Mouse (Mus musculus): ENCODE results near the gene Mylk4.

The Mylk4 gene

GRCm38 (mm10) chr13:32783816-32784215 lies at the start of gene Mylk4:
Mylk4 (minus strand) TSS chr13:32783954.
- no peak for DNase-seq

DNA sequence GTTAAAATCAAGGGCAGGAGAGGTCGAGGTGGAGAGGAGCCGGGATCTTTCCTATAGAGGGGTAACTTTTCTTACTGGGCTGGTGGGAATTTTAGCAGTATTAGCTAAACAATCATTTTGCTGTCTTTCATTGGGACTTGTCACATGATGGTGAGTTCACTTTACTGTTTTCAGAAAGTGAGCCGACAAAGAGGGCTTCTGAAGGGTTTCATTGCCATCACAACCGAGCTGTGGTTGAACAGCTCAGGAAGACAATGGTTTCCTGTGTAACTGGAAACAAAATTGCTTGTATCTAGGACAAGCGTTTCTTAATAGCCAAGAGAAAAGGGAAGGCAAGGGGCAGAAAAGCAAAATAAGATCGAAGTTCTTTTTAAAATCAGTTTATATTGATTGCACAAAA lies 49.5 kb upstream of the Mylk4 start:
- DNase-seq = no peak

DNA sequence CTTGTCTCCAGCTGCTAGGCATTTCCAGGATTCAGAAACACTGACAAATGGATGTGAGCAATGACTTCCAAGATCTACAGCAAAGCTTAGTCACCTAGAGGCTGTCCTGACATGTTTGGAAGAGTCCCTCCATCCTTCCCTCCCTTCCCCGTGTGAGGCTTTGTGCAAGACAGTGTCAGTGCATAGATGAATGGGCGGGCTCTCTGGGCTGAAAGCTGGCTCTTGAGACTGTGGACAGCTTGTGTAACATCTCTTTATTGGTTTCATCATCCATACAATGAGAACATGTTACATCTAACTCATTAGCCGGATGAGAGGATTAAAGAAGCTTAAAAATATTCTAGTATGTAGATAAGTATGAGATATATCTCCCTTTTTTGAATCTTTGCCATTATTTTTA lies 49.0 kb upstream of the Mylk4 start:
- DNase-seq = no peak

DNA sequence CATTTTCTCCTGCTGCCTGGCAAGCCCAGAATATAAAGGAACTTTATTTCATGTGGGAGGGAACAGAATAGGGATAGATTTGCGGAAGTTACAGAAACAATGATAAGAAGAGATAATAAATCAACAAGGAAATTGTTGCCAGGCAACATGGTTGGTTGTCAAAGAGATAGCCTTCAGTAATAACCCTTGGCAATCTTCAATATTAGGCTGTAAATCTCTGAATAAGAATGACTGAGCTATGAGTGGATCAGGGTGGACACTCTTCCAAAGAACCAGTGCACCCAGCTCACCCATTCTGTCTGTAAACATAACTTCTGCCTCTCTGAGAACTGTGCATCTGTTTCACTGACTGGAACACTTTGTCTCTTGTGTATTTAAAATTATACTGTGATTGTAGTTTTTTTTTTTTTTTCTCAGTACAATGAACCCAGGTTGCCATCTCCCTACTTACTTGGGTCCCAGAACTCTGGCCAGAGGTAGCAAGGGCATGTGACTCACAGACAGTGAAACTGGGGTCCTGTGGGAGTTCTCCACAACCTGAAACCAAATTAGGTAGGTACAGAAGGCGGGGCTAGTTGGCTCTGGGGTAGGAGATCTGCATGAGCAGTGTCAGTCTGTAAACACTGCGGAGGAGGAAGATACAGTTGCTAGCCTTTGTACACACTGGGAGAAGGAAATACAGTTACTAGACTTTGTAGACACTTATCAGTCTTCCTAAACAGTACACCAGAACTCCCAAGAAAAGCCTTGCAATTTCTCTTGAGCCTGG lies 47.9 kb upstream of the Mylk4 start:
- DNase-seq = no peak

GRCm38 (mm10) chr13:32828886-32829285 lies 45.1 kb upstream of the Mylk4 start:
- DNase-seq = no peak

DNA sequence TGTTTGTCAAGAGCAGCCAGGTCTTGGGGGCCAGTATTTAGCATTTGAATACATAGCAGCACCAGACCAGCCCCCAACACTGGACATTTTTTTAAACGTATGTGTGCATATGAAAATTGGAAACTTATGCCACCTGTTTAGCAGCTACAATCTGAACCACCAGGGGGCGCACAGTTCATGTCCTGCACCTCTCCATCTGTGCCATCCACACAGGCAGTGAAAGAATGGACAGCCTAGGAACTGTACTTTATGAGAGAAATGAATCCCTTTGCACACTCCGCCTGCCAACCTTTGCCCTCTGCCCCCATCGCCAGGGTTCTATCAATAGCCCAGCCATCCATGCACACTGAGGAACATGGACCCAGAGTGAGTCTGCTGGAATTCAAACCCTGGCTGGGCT lies 44.2 kb upstream of the Mylk4 start:
- DNase-seq = peak; percentile 48 to 74

- DNase-seq = no peak
These were observed 43.5 kb upstream of the Mylk4 start for GRCm38 (mm10) chr13:32827111-32827822.

- no peak for DNase-seq
These were observed 41.8 kb upstream of the Mylk4 start for GRCm38 (mm10) chr13:32825546-32825945.

GRCm38 (mm10) chr13:32824377-32825330 lies 40.9 kb upstream of the Mylk4 start:
- DNase-seq = no peak

- DNase-seq = no peak
These were observed 39.4 kb upstream of the Mylk4 start for GRCm38 (mm10) chr13:32823126-32823525.

GRCm38 (mm10) chr13:32821671-32822070 lies 37.9 kb upstream of the Mylk4 start:
- no peak for DNase-seq

- DNase-seq = no peak
These were observed 36.2 kb upstream of the Mylk4 start for GRCm38 (mm10) chr13:32819926-32820325.

DNA sequence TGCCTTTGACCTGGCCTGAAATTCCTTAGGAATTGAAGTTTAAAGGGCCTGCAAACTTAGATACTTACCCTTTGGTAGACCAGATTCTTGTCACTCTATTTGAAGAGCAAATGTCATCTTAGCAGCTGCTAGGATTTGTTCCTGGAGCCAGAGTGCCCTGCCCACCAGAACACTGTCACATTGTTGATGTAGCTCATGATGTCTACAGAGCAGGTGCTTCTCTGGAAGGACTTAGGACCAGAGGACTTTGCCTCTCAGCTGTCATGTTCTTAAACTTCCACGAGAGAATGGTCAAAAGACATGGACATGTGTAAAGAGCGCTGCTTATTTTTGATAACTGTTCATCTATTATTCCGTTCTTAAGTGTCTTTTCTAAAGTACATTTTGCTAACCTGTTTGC lies 35.5 kb upstream of the Mylk4 start:
- no peak for DNase-seq

GRCm38 (mm10) chr13:32807624-32808023 lies 23.9 kb upstream of the Mylk4 start:
- no peak for DNase-seq

- peak in 1 of 2 experiments; percentile 40 for DNase-seq
These were observed 23.1 kb upstream of the Mylk4 start for GRCm38 (mm10) chr13:32806820-32807219.

DNA sequence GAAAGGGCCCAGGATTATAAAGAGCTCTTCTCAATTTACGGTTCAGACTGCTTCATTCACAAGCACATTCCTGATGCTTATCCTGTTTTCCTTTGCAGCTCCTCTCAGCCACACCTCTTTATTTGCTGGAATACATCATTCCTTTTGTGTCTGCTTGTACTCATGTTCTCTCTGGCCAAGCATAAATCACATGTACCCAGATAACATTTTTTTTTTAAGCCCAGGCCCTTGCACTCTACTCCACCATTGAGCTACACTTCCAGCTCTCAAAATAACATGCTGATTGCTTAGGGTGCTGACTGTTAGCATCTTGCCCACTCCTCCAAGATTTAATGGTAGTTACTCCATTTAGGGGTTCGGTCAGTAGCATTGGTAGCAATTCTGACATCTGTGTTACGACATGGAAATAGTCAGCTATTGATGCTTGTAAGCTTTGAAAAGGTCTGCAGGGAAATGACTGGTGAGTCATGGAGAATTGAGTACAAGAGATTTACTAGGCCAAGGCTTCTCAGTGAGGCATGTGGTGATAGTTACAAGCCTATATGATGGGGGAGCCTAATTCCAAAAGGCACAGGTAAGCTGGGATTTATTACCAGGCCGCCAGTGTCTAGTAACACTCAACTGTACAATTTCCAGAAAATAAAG lies 20.1 kb upstream of the Mylk4 start:
- DNase-seq = no peak

DNA sequence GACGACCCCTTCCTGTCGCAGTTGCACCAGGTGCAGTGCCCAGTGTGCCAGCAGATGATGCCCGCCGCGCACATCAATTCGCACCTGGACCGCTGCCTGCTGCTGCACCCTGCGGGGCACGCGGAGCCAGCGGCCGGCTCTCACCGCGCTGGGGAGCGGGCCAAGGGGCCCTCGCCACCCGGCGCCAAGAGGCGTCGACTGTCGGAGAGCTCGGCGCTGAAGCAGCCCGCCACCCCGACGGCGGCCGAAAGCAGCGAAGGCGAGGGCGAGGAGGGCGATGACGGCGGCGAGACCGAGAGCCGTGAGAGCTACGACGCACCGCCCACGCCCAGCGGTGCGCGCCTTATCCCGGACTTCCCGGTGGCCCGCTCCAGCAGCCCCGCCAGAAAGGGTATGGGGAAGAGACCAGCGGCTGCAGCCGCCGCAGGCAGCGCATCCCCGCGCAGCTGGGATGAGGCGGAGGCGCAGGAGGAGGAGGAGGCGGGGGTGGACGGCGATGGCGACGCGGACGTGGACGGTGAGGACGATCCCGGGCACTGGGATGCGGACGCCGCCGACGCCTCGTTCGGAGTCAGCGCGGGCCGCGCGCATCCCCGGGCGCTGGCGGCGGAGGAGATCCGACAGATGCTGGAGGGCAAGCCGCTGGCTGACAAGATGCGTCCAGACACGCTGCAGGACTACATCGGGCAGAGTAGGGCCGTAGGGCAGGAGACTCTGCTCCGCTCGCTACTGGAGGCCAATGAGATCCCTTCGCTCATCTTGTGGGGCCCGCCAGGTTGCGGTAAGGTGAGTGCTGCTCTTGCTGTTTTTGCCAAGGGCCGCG lies 18.7 kb upstream of the Mylk4 start, which contains the start of gene D930007J09Rik:
D930007J09Rik (minus strand) TSS at position 591 of the 823 bp plus-strand sequence.
- peak; percentile 65 to 70 for DNase-seq

- DNase-seq = peak; percentile 95 to 98
These were observed 18.0 kb upstream of the Mylk4 start, which contains the start of gene Wrnip1 for GRCm38 (mm10) chr13:32801693-32802221. Wrnip1 (plus strand) TSS chr13:32802038.

DNA sequence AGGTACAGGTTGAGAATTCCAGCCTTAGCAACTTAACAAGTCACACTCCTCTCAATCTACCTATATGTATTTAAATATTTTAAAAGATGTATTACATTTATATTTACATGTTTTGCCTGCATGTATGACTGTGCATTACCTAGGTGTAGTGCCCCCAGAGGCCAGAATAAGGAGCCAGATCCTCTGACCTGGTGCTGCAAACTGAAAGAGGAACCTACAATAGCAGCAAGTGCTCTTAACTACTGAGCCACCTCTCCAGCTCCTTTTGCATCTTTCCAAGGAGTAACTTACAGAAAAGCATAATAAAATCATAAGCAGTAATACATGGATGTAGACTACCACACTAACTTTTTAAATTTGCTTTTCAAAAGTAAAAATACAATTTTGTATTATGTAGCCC lies 17.1 kb upstream of the Mylk4 start:
- DNase-seq = no peak

DNA sequence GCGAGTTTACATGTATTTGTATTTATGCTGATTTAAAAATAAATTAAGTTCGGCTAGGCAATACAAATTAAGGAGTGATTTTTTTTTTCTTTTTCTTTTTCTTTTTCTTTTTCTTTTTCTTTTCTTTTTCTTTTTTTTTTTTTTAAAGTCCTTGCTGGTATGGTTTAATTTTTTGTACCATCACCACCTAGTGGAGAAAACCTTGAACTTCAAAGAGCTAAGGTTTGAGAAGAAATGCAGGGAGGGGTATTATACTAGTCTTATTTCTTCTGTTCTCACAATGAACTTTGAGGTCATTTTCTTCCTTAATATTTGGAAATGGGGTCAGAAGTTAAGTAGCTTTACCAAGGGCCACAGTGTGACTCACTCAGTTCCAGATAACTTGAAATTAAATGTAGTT lies 15.4 kb upstream of the Mylk4 start:
- no peak for DNase-seq

GRCm38 (mm10) chr13:32797085-32797484 lies 13.3 kb upstream of the Mylk4 start:
- no peak for DNase-seq

Data from cerebellum, postnatal 25 days (tissue).